Mouse (Mus musculus) limb, embryonic 15.5 days (tissue): ENCODE data around the gene Rad17. TPM values are rescaled to one million over a fixed set of nuclear protein-coding genes. Genes with fewer than 3 reads are reported as not detected.

Source experiments
- ATAC-seq: fragments of 200-750 bp; cut with Nextera tagmentation; 2 replicates; pipeline ENCODE4 v1.8.0; 2017; ENCODE audit warnings: low read depth, moderate TSS enrichment; ENCODE audit not compliant: insufficient number of reproducible peaks, low FRiP score, low TSS enrichment
- H3K27ac ChIP-seq: fragments of 300-500 bp; sonication (generic); 2 replicates; pipeline ENCODE4 v1.5.1; 2015; ENCODE audit warnings: moderate library complexity, mild to moderate bottlenecking, inconsistent platforms
- H3K27me3 ChIP-seq: fragments of 300-500 bp; sonication (generic); 2 replicates; pipeline ENCODE4 v1.6.1; 2015; ENCODE audit warnings: inconsistent platforms
- H3K36me3 ChIP-seq: fragments of 300-500 bp; sonication (generic); 2 replicates; pipeline ENCODE4 v1.6.1; 2015; ENCODE audit warnings: inconsistent platforms
- H3K4me1 ChIP-seq: fragments of 300-500 bp; sonication (generic); 2 replicates; pipeline ENCODE4 v1.6.1; 2015; ENCODE audit warnings: inconsistent platforms
- H3K4me2 ChIP-seq: fragments of 300-500 bp; sonication (generic); 2 replicates; pipeline ENCODE4 v1.6.1; 2015; ENCODE audit warnings: mild to moderate bottlenecking, inconsistent platforms
- H3K4me3 ChIP-seq: fragments of 300-500 bp; sonication (generic); 2 replicates; pipeline ENCODE4 v1.5.1; 2015; ENCODE audit warnings: mild to moderate bottlenecking, inconsistent platforms
- H3K9ac ChIP-seq: fragments of 300-500 bp; sonication (generic); 2 replicates; pipeline ENCODE4 v1.6.1; 2015; ENCODE audit warnings: inconsistent platforms
- H3K9me3 ChIP-seq: fragments of 300-500 bp; sonication (generic); 2 replicates; pipeline ENCODE4 v1.6.1; 2016; ENCODE audit warnings: inconsistent platforms
- WGBS: fragments of 180-500 bp; shearing (Covaris S2); methylation state at CpG from one replicate; pipeline ENCODE4 v1.1.7; 2015; 5-methylcytosine and 5-hydroxymethylcytosine counted together
- polyA plus RNA-seq: library from polyadenylated mRNA; unstranded; fragments of >200 nt; fragmentation: Nextera tagmentation; extraction: Ambion mirVana; gene quantifications from 2 replicates; pipeline ENCODE4 v1.2.1, GENCODE M21; 2015

The Rad17 gene
- polyA plus RNA-seq, 1 experiment from 2014 or later, result 19.5 TPM

GRCm38 (mm10) chr13:100607756-100608155, 43.1 kb downstream of the Rad17 start:
- no peaks in the 10 kb centered on the region for H3K4me1 ChIP-seq
- no peak for ATAC-seq
- no peak overlapping the region for H3K4me3 ChIP-seq
- no peak overlapping the region for H3K9ac ChIP-seq
- 88% methylated on average over 8 of the region's 8 CpGs for WGBS
- H3K4me2 ChIP-seq, result no peak overlapping the region
- H3K36me3 ChIP-seq, result peaks cover 5% of the 10 kb centered on the region; the same call in 1 of the 2 replicates
- no peaks in the 10 kb centered on the region for H3K9me3 ChIP-seq
- H3K27ac ChIP-seq, result no peak overlapping the region
- no peaks in the 10 kb centered on the region for H3K27me3 ChIP-seq

- H3K27ac ChIP-seq, result no peak overlapping the region
- H3K4me3 ChIP-seq, result no peak overlapping the region
- H3K9ac ChIP-seq, result no peak overlapping the region
- ATAC-seq, result no peak
- no peaks in the 10 kb centered on the region for H3K4me1 ChIP-seq
- 57% methylated on average over 1 of the region's 1 CpGs for WGBS
- no peaks in the 10 kb centered on the region for H3K36me3 ChIP-seq
- H3K27me3 ChIP-seq, result no peaks in the 10 kb centered on the region
- no peak overlapping the region for H3K4me2 ChIP-seq
- H3K9me3 ChIP-seq, result no peaks in the 10 kb centered on the region
Observed at GRCm38 (mm10) chr13:100605845-100606244, 45.0 kb downstream of the Rad17 start.

GRCm38 (mm10) chr13:100603738-100604095, 47.1 kb downstream of the Rad17 start:
- no peak overlapping the region for H3K9ac ChIP-seq
- no peak overlapping the region for H3K4me3 ChIP-seq
- H3K4me1 ChIP-seq, result no peaks in the 10 kb centered on the region
- H3K9me3 ChIP-seq, result no peaks in the 10 kb centered on the region
- WGBS, result 84% methylated on average over 11 of the region's 11 CpGs
- H3K27ac ChIP-seq, result no peak overlapping the region
- H3K4me2 ChIP-seq, result no peak overlapping the region
- ATAC-seq, result no peak
- H3K36me3 ChIP-seq, result no peaks in the 10 kb centered on the region
- H3K27me3 ChIP-seq, result no peaks in the 10 kb centered on the region

GRCm38 (mm10) chr13:100603031-100603737, 47.7 kb downstream of the Rad17 start:
- no peak overlapping the region for H3K4me2 ChIP-seq
- H3K36me3 ChIP-seq, result no peaks in the 10 kb centered on the region
- no peaks in the 10 kb centered on the region for H3K9me3 ChIP-seq
- no peak overlapping the region for H3K4me3 ChIP-seq
- WGBS, result 88% methylated on average over 10 of the region's 10 CpGs
- H3K27me3 ChIP-seq, result no peaks in the 10 kb centered on the region
- no peaks in the 10 kb centered on the region for H3K4me1 ChIP-seq
- ATAC-seq, result no peak
- H3K27ac ChIP-seq, result no peak overlapping the region
- H3K9ac ChIP-seq, result no peak overlapping the region

- Histone ChIP-seq H3K27ac (no peak overlapping the region), H3K4me2 (no peak overlapping the region), H3K9ac (no peak overlapping the region), H3K4me3 (no peak overlapping the region), H3K9me3 (no peaks in the 10 kb centered on the region), H3K4me1 (no peaks in the 10 kb centered on the region), H3K36me3 (no peaks in the 10 kb centered on the region), H3K27me3 (no peaks in the 10 kb centered on the region)
- 61% methylated on average over 5 of the region's 5 CpGs for WGBS
- ATAC-seq, result no peak
Observed at GRCm38 (mm10) chr13:100602239-100602902, 48.5 kb downstream of the Rad17 start.

GRCm38 (mm10) chr13:100601034-100601433, 49.8 kb downstream of the Rad17 start:
- Histone ChIP-seq H3K9ac (no peak overlapping the region), H3K4me1 (no peaks in the 10 kb centered on the region), H3K36me3 (no peaks in the 10 kb centered on the region), H3K4me3 (no peak overlapping the region), H3K4me2 (no peak overlapping the region), H3K27me3 (no peaks in the 10 kb centered on the region), H3K27ac (no peak overlapping the region), H3K9me3 (no peaks in the 10 kb centered on the region)
- ATAC-seq, result no peak
- WGBS, result 69% methylated on average over 8 of the region's 8 CpGs

GRCm38 (mm10) chr13:100600317-100600716, 50.5 kb downstream of the Rad17 start:
- Histone ChIP-seq H3K36me3 (no peaks in the 10 kb centered on the region), H3K27me3 (no peaks in the 10 kb centered on the region), H3K4me2 (no peak overlapping the region), H3K9ac (no peak overlapping the region), H3K4me1 (no peaks in the 10 kb centered on the region), H3K9me3 (no peaks in the 10 kb centered on the region), H3K4me3 (no peak overlapping the region), H3K27ac (no peak overlapping the region)
- no peak for ATAC-seq
- WGBS, result 81% methylated on average over 12 of the region's 12 CpGs

- 80% methylated on average over 9 of the region's 9 CpGs for WGBS
- Histone ChIP-seq H3K36me3 (no peaks in the 10 kb centered on the region), H3K4me1 (no peaks in the 10 kb centered on the region), H3K4me2 (no peak overlapping the region), H3K4me3 (no peak overlapping the region), H3K27ac (no peak overlapping the region), H3K9ac (no peak overlapping the region), H3K27me3 (no peaks in the 10 kb centered on the region), H3K9me3 (no peaks in the 10 kb centered on the region)
- no peak for ATAC-seq
Observed at GRCm38 (mm10) chr13:100597284-100597683, 53.6 kb downstream of the Rad17 start.

- Histone ChIP-seq H3K4me3 (no peak overlapping the region), H3K27me3 (no peaks in the 10 kb centered on the region), H3K36me3 (no peaks in the 10 kb centered on the region), H3K9ac (no peak overlapping the region), H3K4me2 (no peak overlapping the region), H3K9me3 (no peaks in the 10 kb centered on the region), H3K27ac (no peak overlapping the region), H3K4me1 (no peaks in the 10 kb centered on the region)
- ATAC-seq, result no peak
- WGBS, result 53% methylated on average over 3 of the region's 3 CpGs
Observed at GRCm38 (mm10) chr13:100595552-100595885, 55.3 kb downstream of the Rad17 start.

GRCm38 (mm10) chr13:100594838-100595551, 55.9 kb downstream of the Rad17 start:
- no peaks in the 10 kb centered on the region for H3K36me3 ChIP-seq
- no peak for ATAC-seq
- no peak overlapping the region for H3K27ac ChIP-seq
- no peaks in the 10 kb centered on the region for H3K27me3 ChIP-seq
- 34% methylated on average over 5 of the region's 5 CpGs for WGBS
- H3K4me1 ChIP-seq, result no peaks in the 10 kb centered on the region
- H3K9ac ChIP-seq, result no peak overlapping the region
- H3K4me2 ChIP-seq, result no peak overlapping the region
- H3K4me3 ChIP-seq, result no peak overlapping the region
- H3K9me3 ChIP-seq, result no peaks in the 10 kb centered on the region

- Histone ChIP-seq H3K27me3 (no peaks in the 10 kb centered on the region), H3K36me3 (no peaks in the 10 kb centered on the region), H3K4me3 (no peak overlapping the region; the same call in 1 of the 2 replicates), H3K4me2 (no peak overlapping the region), H3K4me1 (no peaks in the 10 kb centered on the region), H3K9ac (no peak overlapping the region), H3K27ac (0 out of 2 replicates have a peak overlapping the region, but pooled peaks have one; percentile 27), H3K9me3 (no peaks in the 10 kb centered on the region)
- no peak for ATAC-seq
- 56% methylated on average over 12 of the region's 17 CpGs for WGBS
Observed at GRCm38 (mm10) chr13:100594041-100594792, 56.6 kb downstream of the Rad17 start.
